Mouse (Mus musculus) intestine, postnatal 0 days (tissue): ENCODE results near the gene H1fx. TPM values are rescaled to one million over a fixed set of nuclear protein-coding genes. Genes with fewer than 3 reads are reported as not detected.

Source experiments
- ATAC-seq: fragments of 200-750 bp; cut with Nextera tagmentation; 2 replicates; pipeline ENCODE4 v1.8.0; 2017; ENCODE audit warnings: mild to moderate bottlenecking, moderate TSS enrichment, moderate library complexity
- H3K27ac ChIP-seq: fragments of 300-500 bp; sonication (generic); 2 replicates; pipeline ENCODE4 v1.5.1; 2014; ENCODE audit warnings: mild to moderate bottlenecking, low read depth, low read length, moderate library complexity
- H3K27me3 ChIP-seq: fragments of 300-500 bp; sonication (generic); replicated peaks from 2 replicates; pipeline ENCODE4 v1.6.1; 2014; ENCODE audit warnings: low read length, mixed read lengths; ENCODE audit not compliant: control insufficient read depth, insufficient read depth
- H3K36me3 ChIP-seq: fragments of 300-500 bp; sonication (generic); 2 replicates; pipeline ENCODE4 v1.6.1; 2014; ENCODE audit warnings: mild to moderate bottlenecking, moderate library complexity; ENCODE audit not compliant: control insufficient read depth, insufficient read depth
- H3K4me1 ChIP-seq: fragments of 300-500 bp; sonication (generic); replicated peaks from 2 replicates; pipeline ENCODE4 v1.6.1; 2014; ENCODE audit warnings: antibody characterized with exemption, low read length, mixed read lengths; ENCODE audit not compliant: control insufficient read depth, insufficient read depth
- H3K4me2 ChIP-seq: fragments of 300-500 bp; sonication (generic); replicated peaks from 2 replicates; pipeline ENCODE4 v1.6.1; 2014; ENCODE audit warnings: low read depth, mild to moderate bottlenecking, moderate library complexity
- H3K4me3 ChIP-seq: fragments of 300-500 bp; sonication (generic); 2 replicates; pipeline ENCODE4 v1.5.1; 2014; ENCODE audit warnings: low read depth, low read length
- H3K9ac ChIP-seq: fragments of 300-500 bp; sonication (generic); 2 replicates; pipeline ENCODE4 v1.6.1; 2014; ENCODE audit warnings: mild to moderate bottlenecking, low read depth, low read length
- H3K9me3 ChIP-seq: fragments of 300-500 bp; sonication (generic); 2 replicates; pipeline ENCODE4 v1.6.1; 2016; ENCODE audit warnings: mixed run types; ENCODE audit not compliant: control insufficient read depth
- CTCF ChIP-seq: sonication (generic); IDR thresholded peaks from 2 replicates; pipeline ENCODE4 v1.5.1; 2016; ENCODE audit warnings: low read depth, mild to moderate bottlenecking, control low read depth, antibody characterized with exemption, moderate library complexity
- WGBS: fragments of 180-500 bp; shearing (Covaris S2); extraction: QIAGEN DNeasy Blood & Tissue Kit; methylation state at CpG from one replicate; pipeline ENCODE4 v1.1.7; 2014; 5-methylcytosine and 5-hydroxymethylcytosine counted together
- polyA plus RNA-seq: library from polyadenylated mRNA; unstranded; fragments of >200 nt; fragmentation: Nextera tagmentation; extraction: Ambion mirVana; gene quantifications from 2 replicates; pipeline ENCODE4 v1.2.1, GENCODE M21; 2015

H1fx gene
- polyA plus RNA-seq, 1 experiment from 2014 or later: 17.5 TPM

GRCm38 (mm10) chr6:87998358-87998757 lies 16.9 kb upstream of the H1fx start:
- H3K27ac ChIP-seq: no peak overlapping the region
- no peak overlapping the region for H3K4me3 ChIP-seq

GRCm38 (mm10) chr6:87997706-87998265 lies 16.3 kb upstream of the H1fx start:
- peak; percentile 87 for TF ChIP-seq CTCF
- 55% methylated on average over 7 of the region's 7 CpGs for WGBS
- Histone ChIP-seq H3K4me3 (no peak overlapping the region), H3K36me3 (peaks cover 37% of the 10 kb centered on the region), H3K27ac (no peak overlapping the region), H3K4me1 (peaks cover 18% of the 10 kb centered on the region), H3K4me2 (no peak overlapping the region), H3K27me3 (no peaks in the 10 kb centered on the region), H3K9ac (no peak overlapping the region), H3K9me3 (no peaks in the 10 kb centered on the region)
- ATAC-seq: 0 out of 2 replicates have a peak, but pooled peaks have one; percentile 23

More at GRCm38 (mm10) chr6:87998358-87998757, 16.9 kb upstream of the H1fx start:
- H3K4me2 ChIP-seq: no peak overlapping the region
- peaks cover 43% of the 10 kb centered on the region for H3K36me3 ChIP-seq
- no peak for TF ChIP-seq CTCF
- no peak overlapping the region for H3K9ac ChIP-seq
- H3K9me3 ChIP-seq: no peaks in the 10 kb centered on the region
- no peak for ATAC-seq
- 84% methylated on average over 4 of the region's 4 CpGs for WGBS
- H3K27me3 ChIP-seq: no peaks in the 10 kb centered on the region
- peaks cover 12% of the 10 kb centered on the region for H3K4me1 ChIP-seq

GRCm38 (mm10) chr6:87996606-87997005 lies 15.2 kb upstream of the H1fx start:
- Histone ChIP-seq H3K4me2 (no peak overlapping the region), H3K9ac (no peak overlapping the region), H3K27ac (no peak overlapping the region), H3K36me3 (peaks cover 25% of the 10 kb centered on the region), H3K27me3 (no peaks in the 10 kb centered on the region), H3K4me3 (no peak overlapping the region), H3K4me1 (peaks cover 20% of the 10 kb centered on the region), H3K9me3 (no peaks in the 10 kb centered on the region)
- TF ChIP-seq CTCF: no peak
- 73% methylated on average over 9 of the region's 9 CpGs for WGBS
- ATAC-seq: no peak

GRCm38 (mm10) chr6:87995519-87995918 lies 14.1 kb upstream of the H1fx start:
- Histone ChIP-seq H3K27me3 (no peaks in the 10 kb centered on the region), H3K4me1 (peaks cover 20% of the 10 kb centered on the region), H3K9me3 (no peaks in the 10 kb centered on the region), H3K27ac (no peak overlapping the region), H3K4me3 (no peak overlapping the region), H3K36me3 (peaks cover 15% of the 10 kb centered on the region), H3K9ac (no peak overlapping the region), H3K4me2 (no peak overlapping the region)
- no peak for TF ChIP-seq CTCF
- no peak for ATAC-seq
- WGBS: 59% methylated on average over 4 of the region's 4 CpGs

GRCm38 (mm10) chr6:87993790-87994571 lies 12.5 kb upstream of the H1fx start:
- Histone ChIP-seq H3K9ac (peak overlapping the region; percentile 3; the same call in 1 of the 2 replicates), H3K27me3 (no peaks in the 10 kb centered on the region), H3K4me2 (peak overlapping the region; percentile 66), H3K4me1 (peaks cover 20% of the 10 kb centered on the region), H3K27ac (no peak overlapping the region), H3K9me3 (no peaks in the 10 kb centered on the region), H3K4me3 (peak overlapping the region; percentile 24), H3K36me3 (peaks cover 4% of the 10 kb centered on the region)
- 8% methylated on average over 18 of the region's 18 CpGs for WGBS
- 0 out of 2 replicates have a peak, but pooled peaks have one; percentile 9 for ATAC-seq
- no peak for TF ChIP-seq CTCF

- peak; percentile 49 for ATAC-seq
- no peaks in the 10 kb centered on the region for H3K36me3 ChIP-seq
- H3K27ac ChIP-seq: no peak overlapping the region; the same call in 1 of the 2 replicates
- no peaks in the 10 kb centered on the region for H3K27me3 ChIP-seq
- WGBS: 34% methylated on average over 6 of the region's 6 CpGs
- H3K4me2 ChIP-seq: no peak overlapping the region; the same call in 1 of the 2 replicates
- peaks cover 20% of the 10 kb centered on the region for H3K4me1 ChIP-seq
- no peak for TF ChIP-seq CTCF
- H3K9ac ChIP-seq: no peak overlapping the region
- no peaks in the 10 kb centered on the region for H3K9me3 ChIP-seq
- H3K4me3 ChIP-seq: no peak overlapping the region
Measured at GRCm38 (mm10) chr6:87992733-87993132, 11.3 kb upstream of the H1fx start.
